Mouse (Mus musculus): ENCODE measurements around the gene Fam174b.

Gene Fam174b

DNA sequence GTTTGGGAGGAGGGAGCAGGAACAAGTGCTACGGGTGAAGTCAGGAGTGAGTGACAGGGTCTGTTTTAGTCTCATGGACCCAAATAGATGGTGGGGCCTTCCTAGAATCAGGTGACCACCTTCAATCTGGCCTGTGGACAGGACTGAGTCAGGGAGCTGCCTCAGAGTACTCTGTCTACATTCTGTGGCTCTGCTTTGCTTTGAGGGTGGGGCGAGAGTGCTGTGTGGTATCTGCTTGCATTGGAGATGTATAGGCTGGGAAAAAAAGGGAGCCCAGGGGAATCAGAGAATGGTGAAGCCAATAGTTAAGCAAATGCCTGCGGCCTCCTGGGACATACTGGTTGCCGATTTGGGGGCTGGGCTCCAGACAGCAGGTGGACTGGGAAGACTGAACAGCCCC, 73.8 kb downstream of the Fam174b start:
- DNase-seq (ENCODE audit: low spot score) = no peak

DNA sequence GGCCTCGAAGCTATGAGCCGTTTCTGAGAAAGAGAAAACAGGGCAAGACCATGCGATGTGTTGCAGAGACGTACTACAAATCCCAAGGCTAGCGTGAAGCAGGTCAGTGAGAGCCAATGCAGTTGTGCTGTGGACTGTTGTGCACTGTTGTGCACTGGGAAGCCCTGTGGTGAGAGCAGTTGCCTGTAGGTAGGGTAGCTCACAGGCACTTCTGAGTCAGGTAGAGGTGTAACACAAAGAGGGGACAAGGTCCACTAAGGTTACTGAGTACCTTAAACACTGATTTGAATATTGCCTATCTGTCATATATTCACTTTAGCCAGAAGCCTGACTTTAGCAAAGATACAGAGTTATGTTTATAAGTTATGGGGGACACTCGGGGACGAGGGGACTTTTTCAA, 74.4 kb downstream of the Fam174b start:
- DNase-seq (ENCODE audit: low spot score) = no peak

DNA sequence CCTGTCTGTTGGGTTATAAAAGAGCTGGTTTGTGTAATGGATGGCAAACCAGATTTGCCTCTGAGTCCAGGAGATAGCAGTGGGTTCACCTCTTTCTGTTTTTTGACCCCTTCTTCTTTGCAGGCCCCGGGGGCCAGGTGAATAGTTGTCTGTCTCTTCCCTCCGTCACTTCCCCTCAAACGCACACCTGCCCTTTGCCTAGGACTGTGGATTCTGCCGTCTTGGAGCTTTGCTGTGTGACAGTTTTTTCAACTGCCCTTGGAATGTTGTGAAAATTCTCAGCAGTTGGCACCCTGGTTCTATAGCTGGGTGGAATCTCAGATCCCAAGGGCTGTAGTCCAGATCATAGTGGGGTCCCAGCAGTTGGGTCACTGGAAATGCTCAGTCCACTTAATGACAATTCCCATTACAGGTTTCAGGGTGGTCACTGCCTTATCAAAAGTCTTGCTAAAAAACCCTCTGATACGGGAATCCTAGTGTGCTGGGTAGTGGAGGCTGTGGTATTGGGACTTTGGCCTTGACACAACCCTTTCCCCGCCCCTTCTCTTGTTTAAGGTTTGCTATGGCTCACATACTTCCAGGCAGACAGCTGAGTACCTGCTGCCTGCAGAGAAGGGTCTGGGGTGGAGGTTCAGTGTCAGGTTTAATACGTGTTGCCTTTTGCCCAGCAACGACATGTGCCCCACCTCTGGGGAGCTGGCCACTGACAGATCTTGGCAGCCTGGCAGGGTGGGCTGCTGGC, 76.3 kb downstream of the Fam174b start:
- DNase-seq (ENCODE audit: low spot score) = no peak

DNA sequence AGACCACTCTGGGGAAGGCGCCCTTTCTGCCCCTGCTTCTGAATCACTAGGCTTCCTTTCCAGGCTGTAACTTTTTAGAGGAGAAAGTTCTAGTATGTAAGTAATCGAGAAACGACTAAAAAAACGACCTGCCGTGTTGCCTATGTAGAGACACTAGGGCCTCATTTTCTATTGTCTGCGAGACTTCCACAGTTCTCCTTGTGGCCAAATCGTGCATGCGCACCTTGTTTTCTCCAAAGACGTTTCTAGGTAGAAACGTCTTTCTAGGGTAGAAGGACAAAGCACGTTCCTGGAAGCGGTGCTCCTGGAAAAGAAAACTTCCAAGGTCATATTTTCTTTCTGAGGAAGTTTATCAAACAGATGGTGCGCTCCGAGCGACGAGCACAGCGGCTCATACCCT, 79.3 kb downstream of the Fam174b start:
- no peak for DNase-seq (ENCODE audit: low spot score)

Data from testis, postnatal 14 days (tissue).